Mouse (Mus musculus) small intestine, adult 2 months (tissue): ENCODE data around the gene Tex14.

ENCODE experiments used
- CTCF ChIP-seq: fragments of 200-500 bp; IDR thresholded peaks from 2 replicates; pipeline ENCODE4 v1.5.1; 2012; ENCODE audit warnings: low read depth, mild to moderate bottlenecking, control low read depth, inconsistent platforms, low read length, moderate library complexity, mixed read lengths; ENCODE audit not compliant: insufficient replicate concordance, insufficient read length; ENCODE audit errors: extremely low read depth
- POLR2A ChIP-seq: fragments of 200-500 bp; IDR thresholded peaks from 2 replicates; pipeline ENCODE4 v1.6.1; 2012; ENCODE audit warnings: low read depth, mild to moderate bottlenecking, control low read depth, inconsistent platforms, low read length, moderate library complexity

GRCm38 (mm10) chr11:87447429-87447828 lies 42.6 kb downstream of the Tex14 start:
- TF ChIP-seq POLR2A (no peak), CTCF (no peak)
